Mouse (Mus musculus) hindbrain, embryonic 16.5 days (tissue): ENCODE results near the gene Il17rd. TPM values are rescaled to one million over a fixed set of nuclear protein-coding genes. Genes with fewer than 3 reads are reported as not detected.

Experiments
- ATAC-seq: fragments of 200-750 bp; cut with Nextera tagmentation; 2 replicates; pipeline ENCODE4 v1.8.0; 2017; ENCODE audit warnings: moderate TSS enrichment, moderate library complexity
- H3K27ac ChIP-seq: fragments of 300-500 bp; sonication (generic); 2 replicates; pipeline ENCODE4 v1.5.1; 2014; ENCODE audit warnings: low read depth, mild to moderate bottlenecking, control low read depth, low read length, moderate library complexity
- H3K27me3 ChIP-seq: fragments of 300-500 bp; sonication (generic); replicated peaks from 2 replicates; pipeline ENCODE4 v1.6.1; 2014; ENCODE audit warnings: low read length; ENCODE audit not compliant: control insufficient read depth, insufficient read depth
- H3K36me3 ChIP-seq: fragments of 300-500 bp; sonication (generic); 2 replicates; pipeline ENCODE4 v1.6.1; 2014; ENCODE audit warnings: mild to moderate bottlenecking, low read length, moderate library complexity, mixed read lengths; ENCODE audit not compliant: control insufficient read depth, insufficient read depth
- H3K4me1 ChIP-seq: fragments of 300-500 bp; sonication (generic); 2 replicates; pipeline ENCODE4 v1.6.1; 2014; ENCODE audit warnings: low read depth, low read length; ENCODE audit not compliant: control insufficient read depth, insufficient read depth
- H3K4me2 ChIP-seq: fragments of 300-500 bp; sonication (generic); 2 replicates; pipeline ENCODE4 v1.6.1; 2014; ENCODE audit warnings: mild to moderate bottlenecking, low read length, control low read depth, moderate library complexity
- H3K4me3 ChIP-seq: fragments of 300-500 bp; sonication (generic); 2 replicates; pipeline ENCODE4 v1.5.1; 2014; ENCODE audit warnings: mild to moderate bottlenecking, low read length, control low read depth, moderate library complexity
- H3K9ac ChIP-seq: fragments of 300-500 bp; sonication (generic); 2 replicates; pipeline ENCODE4 v1.6.1; 2014; ENCODE audit warnings: low read depth, mild to moderate bottlenecking, control low read depth, low read length, moderate library complexity
- H3K9me3 ChIP-seq: fragments of 300-500 bp; sonication (generic); 2 replicates; pipeline ENCODE4 v1.6.1; 2014; ENCODE audit warnings: mild to moderate bottlenecking, low read length, moderate library complexity; ENCODE audit not compliant: control insufficient read depth
- WGBS: fragments of 180-500 bp; shearing (Covaris S2); extraction: QIAGEN DNeasy Blood & Tissue Kit; methylation state at CpG from one replicate; pipeline ENCODE4 v1.1.7; 2014; 5-methylcytosine and 5-hydroxymethylcytosine counted together
- polyA plus RNA-seq: library from polyadenylated mRNA; unstranded; fragments of >200 nt; fragmentation: Nextera tagmentation; extraction: Ambion mirVana; gene quantifications from 2 replicates; pipeline ENCODE4 v1.2.1, GENCODE M21; 2015

Gene Il17rd
- polyA plus RNA-seq, 1 experiment from 2014 or later, result 2.5 TPM

- H3K4me3 ChIP-seq, result no peak overlapping the region
- H3K9me3 ChIP-seq, result no peaks in the 10 kb centered on the region
- H3K9ac ChIP-seq, result no peak overlapping the region
- H3K27ac ChIP-seq, result no peak overlapping the region
- H3K27me3 ChIP-seq, result no peaks in the 10 kb centered on the region
- no peaks in the 10 kb centered on the region for H3K4me1 ChIP-seq
- H3K36me3 ChIP-seq, result no peaks in the 10 kb centered on the region
- H3K4me2 ChIP-seq, result no peak overlapping the region
- ATAC-seq, result no peak
- 93% methylated on average over 5 of the region's 5 CpGs for WGBS
Measured at GRCm38 (mm10) chr14:27142680-27143079, 103.9 kb downstream of the Il17rd start.

- Histone ChIP-seq H3K4me1 (no peaks in the 10 kb centered on the region), H3K27me3 (no peaks in the 10 kb centered on the region), H3K4me3 (no peak overlapping the region), H3K9ac (no peak overlapping the region), H3K9me3 (no peaks in the 10 kb centered on the region), H3K4me2 (no peak overlapping the region), H3K36me3 (no peaks in the 10 kb centered on the region), H3K27ac (no peak overlapping the region)
- ATAC-seq, result no peak
- WGBS, result 61% methylated on average over 8 of the region's 8 CpGs
Measured at GRCm38 (mm10) chr14:27145171-27146045, 106.7 kb downstream of the Il17rd start.

GRCm38 (mm10) chr14:27147726-27148125 lies 109.0 kb downstream of the Il17rd start:
- WGBS, result 90% methylated on average over 7 of the region's 7 CpGs

GRCm38 (mm10) chr14:27149401-27149800 lies 110.7 kb downstream of the Il17rd start:
- Histone ChIP-seq H3K9me3 (no peaks in the 10 kb centered on the region), H3K4me2 (no peak overlapping the region), H3K27me3 (no peaks in the 10 kb centered on the region), H3K4me3 (no peak overlapping the region), H3K9ac (no peak overlapping the region), H3K36me3 (no peaks in the 10 kb centered on the region), H3K4me1 (no peaks in the 10 kb centered on the region), H3K27ac (no peak overlapping the region)
- no peak for ATAC-seq
- 90% methylated on average over 5 of the region's 5 CpGs for WGBS

More at GRCm38 (mm10) chr14:27147726-27148125, 109.0 kb downstream of the Il17rd start:
- Histone ChIP-seq H3K4me1 (no peaks in the 10 kb centered on the region), H3K4me2 (no peak overlapping the region), H3K4me3 (no peak overlapping the region), H3K9me3 (no peaks in the 10 kb centered on the region), H3K36me3 (no peaks in the 10 kb centered on the region), H3K27me3 (no peaks in the 10 kb centered on the region), H3K27ac (no peak overlapping the region), H3K9ac (no peak overlapping the region)
- ATAC-seq, result no peak

GRCm38 (mm10) chr14:27150011-27150640 lies 111.4 kb downstream of the Il17rd start:
- H3K4me3 ChIP-seq, result no peak overlapping the region
- H3K4me1 ChIP-seq, result no peaks in the 10 kb centered on the region
- no peaks in the 10 kb centered on the region for H3K27me3 ChIP-seq
- no peaks in the 10 kb centered on the region for H3K9me3 ChIP-seq
- H3K9ac ChIP-seq, result no peak overlapping the region
- no peaks in the 10 kb centered on the region for H3K36me3 ChIP-seq
- ATAC-seq, result no peak
- 79% methylated on average over 6 of the region's 6 CpGs for WGBS
- H3K4me2 ChIP-seq, result no peak overlapping the region
- H3K27ac ChIP-seq, result no peak overlapping the region

- H3K27me3 ChIP-seq, result no peaks in the 10 kb centered on the region
- H3K9ac ChIP-seq, result no peak overlapping the region
- H3K27ac ChIP-seq, result no peak overlapping the region
- no peaks in the 10 kb centered on the region for H3K36me3 ChIP-seq
- no peaks in the 10 kb centered on the region for H3K9me3 ChIP-seq
- ATAC-seq, result no peak
- WGBS, result 60% methylated on average over 8 of the region's 8 CpGs
- no peak overlapping the region for H3K4me2 ChIP-seq
- no peaks in the 10 kb centered on the region for H3K4me1 ChIP-seq
- H3K4me3 ChIP-seq, result no peak overlapping the region
Measured at GRCm38 (mm10) chr14:27151432-27151831, 112.7 kb downstream of the Il17rd start.

- Histone ChIP-seq H3K27me3 (no peaks in the 10 kb centered on the region), H3K4me1 (no peaks in the 10 kb centered on the region), H3K4me3 (no peak overlapping the region), H3K4me2 (no peak overlapping the region), H3K9me3 (no peaks in the 10 kb centered on the region), H3K36me3 (no peaks in the 10 kb centered on the region), H3K9ac (no peak overlapping the region), H3K27ac (no peak overlapping the region)
- ATAC-seq, result no peak
- WGBS, result 78% methylated on average over 6 of the region's 6 CpGs
Measured at GRCm38 (mm10) chr14:27155088-27155487, 116.3 kb downstream of the Il17rd start.

- Histone ChIP-seq H3K27me3 (no peaks in the 10 kb centered on the region), H3K36me3 (no peaks in the 10 kb centered on the region), H3K27ac (no peak overlapping the region), H3K4me1 (no peaks in the 10 kb centered on the region), H3K9ac (no peak overlapping the region), H3K9me3 (no peaks in the 10 kb centered on the region), H3K4me3 (no peak overlapping the region), H3K4me2 (no peak overlapping the region)
- ATAC-seq, result no peak
- 89% methylated on average over 6 of the region's 6 CpGs for WGBS
Measured at GRCm38 (mm10) chr14:27156032-27156431, 117.3 kb downstream of the Il17rd start.
